Mouse (Mus musculus) lung, postnatal 0 days (tissue): ENCODE data around the gene Rev3l.

Source experiments
- CTCF ChIP-seq: IDR thresholded peaks from 2 replicates; pipeline ENCODE4 v1.5.1; 2016; ENCODE audit warnings: antibody characterized with exemption, mild to moderate bottlenecking
- EP300 ChIP-seq: IDR thresholded peaks from 2 replicates; pipeline ENCODE4 v1.6.1; 2016; ENCODE audit warnings: antibody characterized with exemption, mild to moderate bottlenecking, control low read depth

GRCm38 (mm10) chr10:39686811-39687210 is 45.1 kb upstream of the Rev3l start:
- TF ChIP-seq EP300 (no peak), CTCF (no peak)
